Mouse (Mus musculus) telencephalon, adult 2 months (tissue): ENCODE results near the gene Epn3.

Source experiments
- DNase-seq: peaks from one replicate; pipeline ENCODE4 v3.0.0-alpha.2; 2011; ENCODE audit warnings: low read depth, low spot score

Epn3 gene

DNA sequence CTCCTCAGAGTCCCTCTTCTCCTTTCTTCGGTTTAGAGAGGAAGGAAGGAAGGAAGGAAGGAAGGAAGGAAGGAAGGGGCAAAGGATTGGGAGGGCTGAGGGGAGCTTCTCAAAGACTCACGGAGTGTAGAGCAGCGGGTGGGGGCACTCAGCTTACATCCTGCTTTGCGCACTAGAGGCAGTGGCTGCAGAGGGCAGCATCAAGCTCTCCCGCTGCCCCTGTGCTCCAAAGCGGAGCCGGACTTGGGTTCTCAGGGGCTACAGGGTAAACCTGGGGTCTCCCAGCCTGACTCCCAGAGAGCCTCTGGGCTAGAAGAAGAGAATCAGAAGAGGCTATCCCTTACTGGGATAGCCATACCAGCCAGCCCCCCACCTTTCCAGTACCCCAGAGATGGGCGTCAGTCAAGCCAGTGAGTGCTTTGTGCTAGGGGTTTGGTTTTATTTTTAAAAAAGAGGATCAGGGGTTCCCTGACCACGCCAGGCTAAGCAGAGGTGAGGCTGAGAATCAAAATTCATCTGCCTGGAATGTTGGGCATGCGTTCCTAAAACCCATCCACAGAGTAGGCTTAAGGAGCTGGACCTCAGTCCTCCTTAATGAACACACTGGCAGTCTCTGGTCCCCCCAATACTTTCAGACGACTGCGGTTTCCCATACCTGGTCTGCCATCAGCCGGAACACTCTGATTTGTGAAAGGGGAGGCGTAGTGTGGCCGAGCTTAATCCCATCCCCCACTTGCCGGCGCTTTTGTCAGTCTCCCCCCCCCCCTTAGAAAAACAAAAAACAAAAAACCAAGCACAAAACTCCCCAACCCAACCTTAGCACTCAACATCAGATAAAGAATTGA, 27.8 kb downstream of the Epn3 start:
- no peak for DNase-seq

DNA sequence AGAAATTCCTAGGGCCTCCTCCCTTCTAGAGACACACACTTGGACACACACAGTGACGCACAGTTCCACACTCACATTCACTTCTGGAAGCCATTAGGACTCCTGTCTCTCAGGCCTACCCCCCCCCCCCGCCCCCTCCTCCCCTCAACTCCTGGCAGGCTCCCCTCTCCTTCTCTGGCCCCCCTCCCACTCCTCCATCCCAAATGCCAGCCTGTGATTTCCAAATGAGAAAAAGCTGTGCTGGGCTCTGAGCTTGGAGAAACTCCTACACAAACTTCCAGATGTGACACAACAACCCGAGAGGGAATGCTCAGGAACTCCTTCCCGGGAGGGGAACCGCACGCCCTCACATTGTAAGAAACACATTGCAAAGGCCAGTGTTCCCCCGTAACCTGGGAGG, 29.4 kb downstream of the Epn3 start:
- DNase-seq, result no peak

DNA sequence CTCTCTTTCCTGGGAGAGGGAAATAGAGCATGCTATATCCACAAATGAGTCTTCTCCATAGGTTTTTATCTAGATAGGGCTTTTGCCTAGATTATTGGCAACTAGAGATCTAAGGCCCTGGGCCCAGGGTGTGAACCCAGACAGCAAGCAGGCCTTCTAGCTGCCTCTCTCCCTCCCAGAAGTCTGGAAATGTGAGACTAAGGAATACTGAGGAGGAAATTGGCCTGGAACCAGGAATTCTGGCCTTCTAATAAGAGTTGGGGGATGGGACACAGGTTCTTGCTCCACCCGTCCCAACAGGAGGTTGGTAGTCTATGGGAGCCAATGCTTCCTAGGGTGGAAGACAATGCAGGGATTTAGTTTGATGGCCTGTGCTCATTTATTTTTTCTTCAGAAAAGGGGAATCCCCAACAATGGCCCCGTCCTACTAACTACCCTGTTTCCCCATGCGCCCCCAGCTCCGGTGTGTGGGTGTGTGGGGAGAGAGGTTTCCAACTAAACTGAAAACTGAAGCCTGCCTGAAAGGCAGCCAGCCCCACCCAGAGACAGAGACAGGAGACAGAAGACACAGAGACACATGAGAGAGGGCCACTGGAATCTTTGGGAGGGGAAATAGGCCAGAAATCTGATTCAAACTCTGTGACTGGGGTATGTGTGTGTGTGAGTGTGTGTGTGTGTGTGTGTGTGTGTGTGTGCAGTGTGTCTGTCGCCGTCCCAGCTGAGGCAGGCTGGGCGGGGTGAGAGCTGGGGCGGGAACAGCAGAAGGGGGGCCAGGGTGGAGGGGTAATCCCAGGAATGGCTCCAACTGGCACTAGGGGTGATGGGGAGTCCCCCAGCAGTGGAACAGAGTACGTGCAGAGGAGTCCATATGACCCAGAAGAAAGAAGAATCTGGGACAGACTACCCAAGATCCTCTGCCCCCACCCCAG, 30.4 kb downstream of the Epn3 start:
- no peak for DNase-seq

DNA sequence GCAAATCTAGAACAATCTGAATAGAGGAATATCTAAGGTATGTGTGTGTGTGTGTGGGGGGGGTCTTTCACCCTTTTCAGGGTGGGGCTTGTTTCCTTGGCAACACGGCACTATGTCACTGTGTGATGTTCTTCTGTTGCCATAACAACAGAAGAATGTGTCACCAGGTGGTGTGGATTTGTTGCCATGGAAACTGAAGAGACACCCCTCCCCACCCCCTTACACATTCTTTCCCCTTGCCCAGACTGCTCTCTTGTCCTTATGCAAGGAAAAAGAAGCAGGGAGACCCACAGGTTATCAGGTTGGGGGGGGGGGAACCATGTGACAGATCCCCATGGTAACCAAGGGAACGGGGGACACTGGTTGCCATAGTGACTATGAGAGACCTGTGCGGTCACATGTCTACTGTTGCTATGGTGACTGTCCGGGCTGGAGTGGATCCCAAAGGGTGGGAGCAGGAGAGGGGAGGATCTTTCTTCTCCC, 31.2 kb downstream of the Epn3 start:
- DNase-seq, result peak; percentile 82

DNA sequence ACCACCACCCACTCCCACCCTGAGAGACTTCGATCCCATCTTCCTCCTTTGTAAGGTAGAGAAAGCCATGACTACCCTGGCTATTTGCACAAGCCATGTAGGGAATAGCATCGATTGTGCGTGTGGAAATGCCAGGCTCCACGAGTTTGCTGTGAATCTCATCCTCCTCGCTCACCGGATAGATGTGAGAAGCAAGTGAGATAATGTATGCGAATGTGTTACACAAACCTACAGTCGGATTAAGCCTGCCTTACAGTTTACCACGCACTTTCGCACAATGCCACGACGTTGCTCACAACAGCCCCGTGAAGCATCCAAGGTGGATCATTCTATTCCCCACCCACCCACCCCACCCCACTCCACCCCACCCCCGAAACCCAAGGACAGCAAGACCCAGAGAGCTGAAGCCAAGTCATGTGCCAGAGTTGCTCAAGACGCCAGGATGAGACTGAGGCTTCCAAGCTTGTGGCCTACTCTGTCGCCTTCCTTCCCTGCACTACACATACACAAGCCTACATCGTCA, 33.4 kb downstream of the Epn3 start:
- DNase-seq, result no peak

DNA sequence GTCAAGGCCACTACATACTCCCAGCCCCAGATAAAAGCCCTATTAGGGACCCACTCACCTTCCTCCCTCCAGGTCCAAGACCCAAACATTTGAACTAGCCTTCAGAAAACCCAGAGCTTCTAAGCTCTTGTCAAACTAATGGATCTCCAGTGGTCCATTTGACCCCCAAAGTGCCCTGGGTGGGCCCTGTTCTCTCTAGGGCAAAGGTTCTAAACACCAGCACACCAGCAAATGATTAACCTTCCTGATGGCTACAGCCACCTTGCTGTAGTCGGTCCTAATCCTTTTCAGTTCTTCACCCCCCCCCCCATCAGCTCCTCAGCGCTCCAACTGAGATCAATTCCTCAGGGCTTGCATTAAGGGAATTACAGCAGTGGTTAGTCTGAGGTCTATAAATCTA, 35.6 kb downstream of the Epn3 start:
- no peak for DNase-seq

DNA sequence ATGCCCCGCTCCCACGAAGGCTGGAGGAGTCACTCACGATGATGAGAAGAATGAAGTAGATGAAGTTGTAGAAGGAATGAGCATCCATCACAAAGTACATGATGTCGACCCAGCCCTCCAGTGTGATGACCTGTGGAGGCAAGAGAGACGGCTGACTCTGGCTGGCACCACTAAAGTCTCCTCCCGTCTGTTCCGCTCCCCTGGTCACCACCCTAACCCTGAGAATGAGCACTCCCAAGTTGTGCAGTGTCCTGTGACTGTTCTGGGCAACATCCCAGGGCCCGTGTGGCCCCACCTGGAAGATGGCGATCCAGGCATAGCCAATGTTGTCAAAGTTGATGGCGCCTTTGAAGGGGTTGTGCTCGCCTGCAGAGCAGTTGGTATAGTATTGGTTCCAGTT, 37.9 kb downstream of the Epn3 start:
- DNase-seq, result no peak

DNA sequence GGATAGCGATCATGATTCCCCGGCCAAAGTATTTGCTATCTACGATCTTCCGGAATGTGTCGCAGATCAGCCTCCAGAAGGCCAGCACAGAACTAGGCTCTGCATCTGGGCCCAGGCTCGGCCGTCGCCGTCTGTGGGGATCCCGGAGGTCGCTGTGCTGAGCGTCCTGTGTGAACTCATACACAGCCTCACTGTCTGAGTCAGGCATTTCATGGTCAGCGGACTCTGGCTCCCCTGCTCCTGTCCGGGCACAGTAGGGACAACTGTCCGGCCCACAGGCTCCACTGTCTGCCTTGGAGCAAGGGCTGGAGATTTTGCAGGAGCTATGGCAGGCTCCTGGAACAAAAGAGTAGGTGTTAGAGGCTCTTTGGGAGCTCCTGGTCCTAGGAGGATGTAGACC, 42.8 kb downstream of the Epn3 start:
- DNase-seq, result no peak

DNA sequence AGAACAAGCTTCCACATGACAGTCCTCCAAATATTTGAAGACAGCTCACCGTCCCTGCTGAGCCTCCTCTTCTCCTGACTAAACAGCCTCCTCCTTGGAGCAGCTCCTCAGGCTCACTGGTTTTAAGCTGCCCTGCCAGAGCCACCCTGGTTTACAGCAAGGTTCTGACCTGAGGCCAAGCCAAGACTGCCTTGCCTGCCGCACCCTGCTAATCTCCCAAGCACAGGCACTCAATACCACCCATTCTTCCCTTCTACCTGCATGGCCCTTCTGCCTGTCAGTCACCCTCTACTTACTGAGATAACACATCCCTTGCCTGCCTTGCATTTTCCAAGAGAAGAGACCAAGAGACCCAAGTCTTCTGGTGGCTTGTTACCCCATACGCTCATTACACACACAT, 43.4 kb downstream of the Epn3 start:
- DNase-seq, result no peak

DNA sequence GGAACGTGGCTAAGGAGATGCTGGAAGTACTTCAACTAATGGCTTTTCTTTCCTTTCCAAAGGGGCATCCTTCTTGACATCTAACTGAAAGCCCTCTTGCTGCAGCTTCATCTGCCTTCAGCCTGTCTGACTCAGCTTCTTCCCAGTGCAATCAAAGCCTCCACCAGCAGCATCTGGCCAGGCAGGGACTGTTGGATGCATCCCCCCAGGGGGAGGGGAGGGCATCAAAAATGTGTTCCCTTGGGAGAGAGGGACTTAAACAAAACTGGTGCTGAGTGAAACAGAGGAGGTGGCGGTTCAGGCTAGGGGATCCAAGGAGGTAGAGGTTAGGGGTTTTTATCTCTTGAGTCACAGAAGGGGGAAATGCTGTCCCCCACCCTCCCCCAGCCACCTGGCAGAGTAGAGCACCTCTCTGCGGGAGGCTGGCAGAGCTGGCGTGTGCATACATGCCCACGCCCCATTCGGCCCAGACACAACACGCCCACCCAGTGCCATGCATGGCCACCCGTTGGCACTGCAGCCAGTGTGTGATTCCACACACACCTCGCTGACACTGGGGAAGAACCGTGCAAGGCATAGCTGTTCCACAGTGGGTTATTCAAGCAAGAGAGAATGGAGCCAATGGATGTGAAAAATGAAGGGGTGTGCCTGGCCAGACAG, 44.5 kb downstream of the Epn3 start:
- no peak for DNase-seq

DNA sequence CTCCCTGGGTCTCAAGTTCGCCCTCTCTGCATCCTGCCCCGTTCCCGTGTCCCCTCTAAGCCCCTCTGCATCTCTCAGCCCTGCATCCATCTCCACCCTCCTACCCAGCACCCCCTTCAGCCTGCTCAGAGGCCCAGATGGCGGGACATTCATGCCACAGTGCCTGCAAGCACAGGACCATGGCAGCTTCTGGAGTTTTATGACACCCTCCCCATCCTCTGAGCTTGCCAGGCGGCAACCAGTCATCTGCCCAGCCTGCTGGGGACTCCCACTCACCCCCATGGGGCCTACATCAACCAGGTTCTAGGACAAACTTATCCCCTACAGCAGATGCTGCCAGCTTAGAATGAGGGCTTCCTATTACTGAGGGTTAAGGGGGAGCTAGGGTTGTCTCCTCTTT, 45.0 kb downstream of the Epn3 start:
- DNase-seq, result peak; percentile 64

DNA sequence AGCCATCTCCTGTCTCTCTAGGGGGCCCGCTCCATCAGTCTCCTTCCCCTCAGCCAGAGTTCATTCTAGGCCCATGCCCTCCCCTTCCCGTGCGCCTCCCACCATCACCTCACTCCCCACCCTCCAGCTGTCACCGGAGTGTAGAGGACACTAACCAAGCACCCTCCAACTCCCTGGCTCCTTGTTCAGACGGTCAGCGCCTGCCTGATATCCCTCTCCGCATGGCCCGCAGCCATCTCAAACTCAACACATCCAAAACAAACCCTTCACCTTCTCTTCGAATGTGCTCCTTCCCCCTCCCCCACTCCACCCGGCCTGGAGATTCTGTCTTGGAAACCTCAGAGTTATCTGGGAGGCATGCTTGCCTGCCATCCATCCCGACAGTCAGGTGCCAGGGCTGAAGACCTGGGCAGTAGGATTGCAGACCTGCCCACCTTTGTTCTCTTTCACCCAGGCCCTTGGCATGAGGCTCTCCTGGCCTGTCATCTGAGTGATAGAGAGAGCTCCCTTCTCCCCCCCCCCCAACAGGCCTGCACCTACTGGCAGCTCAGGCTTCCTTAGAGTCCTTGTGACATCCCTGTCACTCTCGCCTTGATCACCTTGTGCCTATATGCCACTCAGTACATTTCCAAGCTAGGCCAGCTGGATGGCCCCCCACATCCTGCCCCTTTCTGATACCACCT, 48.5 kb downstream of the Epn3 start:
- DNase-seq, result no peak

DNA sequence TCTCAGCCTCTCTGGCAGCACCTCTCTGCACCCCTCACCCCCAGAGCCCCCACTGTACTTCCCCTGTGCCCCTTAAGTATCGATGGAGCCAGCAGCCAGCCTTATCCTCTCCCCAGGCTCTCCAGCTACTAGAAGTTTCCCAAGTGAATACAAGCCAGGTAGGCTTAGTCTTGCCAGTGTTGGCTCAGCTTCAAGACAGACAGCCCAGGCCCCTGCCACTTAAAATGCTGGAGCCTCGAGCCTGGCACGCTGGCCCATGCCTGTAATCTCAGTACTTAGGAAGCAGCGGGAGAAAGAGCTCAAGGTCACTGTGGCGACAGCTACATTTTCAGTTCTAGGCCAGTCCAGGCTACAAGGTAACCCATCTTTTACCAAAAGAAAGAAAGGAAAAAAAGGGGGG, 49.9 kb downstream of the Epn3 start:
- DNase-seq, result no peak

DNA sequence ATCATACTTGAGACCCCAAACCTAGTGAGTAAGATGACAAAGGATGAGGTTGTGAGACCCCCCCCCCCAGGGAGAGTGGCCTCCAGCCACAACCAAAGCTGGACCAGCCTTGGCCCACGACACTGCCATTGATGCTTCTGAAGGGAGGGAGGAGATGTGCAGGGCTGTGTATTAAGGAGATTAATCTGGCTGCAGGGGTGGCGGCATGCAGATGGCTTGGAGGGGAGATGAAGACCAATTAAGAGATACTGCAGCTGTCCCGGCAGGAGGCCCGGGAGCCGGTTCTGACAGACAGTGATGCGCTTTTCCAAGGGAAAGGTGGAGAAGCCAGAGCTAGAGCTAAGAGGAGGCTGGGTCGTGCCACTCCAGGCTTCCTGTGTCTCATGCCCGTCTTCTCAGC, 50.5 kb downstream of the Epn3 start:
- DNase-seq, result no peak

DNA sequence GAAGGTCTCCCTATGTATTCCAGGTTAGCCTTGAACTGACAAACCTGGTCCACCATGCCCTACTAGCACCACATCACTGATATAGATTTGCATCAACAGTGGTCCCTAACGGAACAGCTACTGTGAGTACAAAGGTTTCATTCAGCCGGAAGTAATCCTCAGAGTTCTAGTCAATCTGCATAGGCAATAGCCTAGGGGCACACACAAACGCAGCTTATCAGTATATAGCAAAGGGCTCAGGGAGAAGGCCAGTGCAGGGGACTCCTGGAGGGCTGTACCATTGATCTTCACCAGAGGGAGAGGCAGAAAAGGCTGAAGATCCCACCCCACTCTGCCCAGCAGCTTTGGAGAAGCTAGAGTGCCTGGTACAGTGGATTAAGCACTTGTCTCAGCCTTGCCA, 52.8 kb downstream of the Epn3 start:
- no peak for DNase-seq

DNA sequence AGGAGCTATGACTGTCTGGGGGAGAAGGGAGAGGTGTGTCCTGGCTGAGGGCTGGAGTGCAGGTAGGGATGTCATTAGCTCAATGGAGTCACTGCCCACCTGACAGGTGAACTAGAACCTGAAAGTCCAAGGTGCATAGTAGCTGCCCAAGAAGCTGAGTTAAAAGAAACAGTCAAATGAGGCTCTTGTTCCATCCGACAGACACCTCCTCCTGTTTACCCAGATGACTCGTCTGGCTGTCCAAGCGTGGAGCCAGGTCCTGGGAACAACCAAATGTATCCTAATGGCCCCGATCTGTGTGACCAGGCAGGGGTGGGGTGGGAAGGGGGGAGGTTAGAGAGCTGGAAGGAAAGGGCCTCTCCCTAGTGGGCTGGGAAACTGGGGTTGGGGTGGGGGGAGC, 54.5 kb downstream of the Epn3 start:
- DNase-seq, result no peak

DNA sequence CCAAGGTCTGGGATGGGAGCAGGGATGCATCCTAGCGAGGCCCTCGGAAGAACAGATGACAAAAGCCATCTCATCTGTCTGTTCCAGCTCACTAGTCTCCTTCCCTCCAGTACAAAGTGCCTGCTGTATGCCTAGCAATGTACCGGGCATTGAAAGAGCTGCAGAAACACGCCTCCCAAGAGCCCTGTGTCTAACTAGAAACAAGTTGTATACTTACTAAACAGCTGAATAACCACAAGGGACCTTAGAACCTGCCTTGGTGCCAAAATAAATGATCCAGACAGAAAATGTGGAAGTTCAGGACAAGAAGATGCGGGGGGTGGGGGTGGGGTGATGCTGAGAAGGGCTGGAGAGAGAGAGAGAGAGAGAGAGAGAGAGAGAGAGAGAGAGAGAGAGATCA, 54.9 kb downstream of the Epn3 start:
- DNase-seq, result no peak

DNA sequence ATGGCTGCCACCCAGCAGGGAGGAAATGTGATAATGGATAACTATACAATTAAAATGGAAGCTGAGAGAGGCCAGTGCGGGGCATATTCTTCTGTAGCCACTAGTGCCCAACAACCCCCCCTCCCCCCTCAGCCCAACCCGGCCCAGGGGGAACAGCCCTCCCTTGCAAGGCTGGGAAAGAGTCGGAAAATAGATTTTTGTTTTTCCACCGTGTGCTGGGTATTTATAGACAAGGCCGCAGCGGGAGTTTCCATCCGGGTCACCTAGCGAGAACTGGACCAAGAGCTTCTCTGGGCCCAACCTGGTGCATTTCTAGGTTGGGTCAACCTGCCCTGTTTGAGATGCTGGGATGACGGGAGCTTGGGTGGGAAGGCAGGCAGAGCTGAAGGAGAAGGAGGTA, 58.0 kb downstream of the Epn3 start:
- DNase-seq, result no peak

DNA sequence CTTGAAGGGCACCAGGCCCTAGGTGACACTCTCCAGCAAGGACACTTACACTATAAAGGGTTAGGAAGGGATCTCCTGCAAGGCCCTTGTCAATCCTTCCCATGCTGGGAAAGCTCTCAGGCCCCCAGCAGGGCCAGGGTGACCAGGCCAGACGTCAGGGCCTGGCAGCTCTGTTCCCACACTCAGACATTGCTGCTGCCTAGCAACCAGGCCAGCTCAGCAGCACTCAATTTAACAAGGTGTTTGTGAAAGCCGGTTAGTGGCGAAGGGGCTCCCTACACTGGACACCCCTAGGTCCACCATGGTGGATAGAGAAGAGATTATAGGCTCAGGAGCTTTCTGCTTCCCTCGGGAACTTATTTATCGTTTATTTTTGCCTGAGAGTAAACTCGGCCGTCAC, 58.7 kb downstream of the Epn3 start:
- no peak for DNase-seq

DNA sequence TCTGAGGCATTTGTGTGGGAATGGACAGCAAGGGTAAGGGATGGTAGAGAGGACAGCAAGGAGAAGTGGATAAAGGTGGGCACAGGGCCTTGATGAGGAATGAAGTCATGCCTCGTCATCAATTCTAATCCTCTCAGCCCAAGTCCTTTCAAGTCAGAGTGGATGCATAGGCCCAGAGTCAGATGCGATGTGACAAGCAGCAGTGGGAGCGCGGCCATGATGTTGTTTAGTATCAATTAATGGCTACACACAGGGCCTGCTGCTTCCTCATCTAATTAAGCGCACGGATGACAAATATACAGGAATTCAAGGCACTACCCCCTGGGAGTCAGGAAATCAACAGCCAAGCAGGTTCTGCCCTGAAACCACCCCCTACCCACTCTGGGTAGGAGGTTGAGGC, 59.4 kb downstream of the Epn3 start:
- DNase-seq, result no peak
